Mouse (Mus musculus) left cerebral cortex, adult 9 months (tissue): Measurements from ENCODE around the gene Msx1.

Experiments
- DNase-seq, 2 experiments: peaks; one replicate each; pipeline ENCODE4 v3.0.0; 2022; ENCODE audit warnings: low spot score in 2 of 2

The Msx1 gene

GRCm38 (mm10) chr5:37792154-37792553 is 32.2 kb downstream of the Msx1 start:
- no peak for DNase-seq

- no peak for DNase-seq
These were observed 39.5 kb downstream of the Msx1 start for GRCm38 (mm10) chr5:37784847-37785391.

GRCm38 (mm10) chr5:37783306-37783705 is 41.1 kb downstream of the Msx1 start:
- peak in 1 of 2 experiments; percentile 14 for DNase-seq

- DNase-seq, result no peak
These were observed 48.7 kb downstream of the Msx1 start for GRCm38 (mm10) chr5:37775681-37776080.

GRCm38 (mm10) chr5:37774011-37774410 is 50.4 kb downstream of the Msx1 start:
- no peak for DNase-seq

GRCm38 (mm10) chr5:37770870-37771269 is 53.5 kb downstream of the Msx1 start:
- no peak for DNase-seq
